Mouse (Mus musculus): ENCODE data around the gene Efcab8. TPM values are rescaled to one million over a fixed set of nuclear protein-coding genes. Genes with fewer than 3 reads are reported as not detected.

Gene Efcab8
- polyA plus RNA-seq (2021) = 0.83 TPM

- no peaks in the 10 kb centered on the region for H3K27me3 ChIP-seq
- DNase-seq (ENCODE audit: low read depth, low spot score) (no peak), ATAC-seq (no peak)
- no peak for TF ChIP-seq CTCF (IDR thresholded peaks at IDR 0.05)
- in situ Hi-C loops (cut with MboI; ENCODE audit: low pct_unique_long_range_greater_than_20kb) = no loop called here
- ChIA-PET POLR2A (no interaction called here), CTCF (no interaction called here)
These were observed at the start of gene Efcab8 for GRCm38 (mm10) chr2:153779394-153779981. TSS of gene Efcab8 (plus strand) at chr2:153779931.

GRCm38 (mm10) chr2:153734033-153734432 is 45.7 kb upstream of the Efcab8 start:
- ATAC-seq = no peak
- POLR2A ChIA-PET = no interaction called here
- in situ Hi-C loops (cut with MboI; ENCODE audit: low pct_unique_long_range_greater_than_20kb) = no loop called here

GRCm38 (mm10) chr2:153740500-153741436 is 39.0 kb upstream of the Efcab8 start, which contains the start of gene Mapre1:
TSS of gene Mapre1 (plus strand) at chr2:153741274.
- DNase-seq (ENCODE audit: low read depth, low spot score) (peak; percentile 80), ATAC-seq (peak; percentile 92)
- in situ Hi-C loops (cut with MboI; ENCODE audit: low pct_unique_long_range_greater_than_20kb) = no loop called here
- ChIA-PET POLR2A (no interaction called here), CTCF (interaction anchor here (1.2 to 2.1 kb wide), 3 partner anchors 9 to 25 kb away, joined by 4 to 5 read pairs (median 4); no protein-coding TSS in a partner anchor)
- TF ChIP-seq CTCF (IDR thresholded peaks at IDR 0.05) = no peak
- H3K27me3 ChIP-seq = no peaks in the 10 kb centered on the region

More at GRCm38 (mm10) chr2:153734033-153734432, 45.7 kb upstream of the Efcab8 start:
- no peak for DNase-seq (ENCODE audit: low read depth, low spot score)
- CTCF ChIA-PET = no interaction called here
- no peak for TF ChIP-seq CTCF (IDR thresholded peaks at IDR 0.05)
- H3K27me3 ChIP-seq = no peaks in the 10 kb centered on the region

GRCm38 (mm10) chr2:153741437-153742065 is 38.2 kb upstream of the Efcab8 start:
- no peaks in the 10 kb centered on the region for H3K27me3 ChIP-seq
- DNase-seq (ENCODE audit: low read depth, low spot score) (no peak), ATAC-seq (peak; percentile 66)
- in situ Hi-C loops (cut with MboI; ENCODE audit: low pct_unique_long_range_greater_than_20kb) = no loop called here
- POLR2A ChIA-PET = interaction anchor here (1.4 kb wide), 1 partner anchor 9 kb away, joined by 4 read pairs; no protein-coding TSS in a partner anchor
- CTCF ChIA-PET = interaction anchor here (0.9 to 1.9 kb wide), 2 partner anchors 11 to 24 kb away, joined by 3 to 4 read pairs; no protein-coding TSS in a partner anchor
- no peak for TF ChIP-seq CTCF (IDR thresholded peaks at IDR 0.05)

- ChIA-PET CTCF (no interaction called here), POLR2A (no interaction called here)
- DNase-seq (ENCODE audit: low read depth, low spot score) (no peak), ATAC-seq (no peak)
- in situ Hi-C loops (cut with MboI; ENCODE audit: low pct_unique_long_range_greater_than_20kb) = no loop called here
- no peaks in the 10 kb centered on the region for H3K27me3 ChIP-seq
- TF ChIP-seq CTCF (IDR thresholded peaks at IDR 0.05) = no peak
These were observed 31.7 kb upstream of the Efcab8 start for GRCm38 (mm10) chr2:153747994-153748393.

GRCm38 (mm10) chr2:153750363-153750762 is 29.4 kb upstream of the Efcab8 start:
- H3K27me3 ChIP-seq = no peaks in the 10 kb centered on the region
- in situ Hi-C loops (cut with MboI; ENCODE audit: low pct_unique_long_range_greater_than_20kb) = no loop called here
- ATAC-seq (no peak), DNase-seq (ENCODE audit: low read depth, low spot score) (no peak)
- ChIA-PET CTCF (no interaction called here), POLR2A (interaction anchor here (0.8 to 1.2 kb wide), 2 partner anchors 8 to 15 kb away, joined by 4 to 6 read pairs; no protein-coding TSS in a partner anchor)
- no peak for TF ChIP-seq CTCF (IDR thresholded peaks at IDR 0.05)

- TF ChIP-seq CTCF (IDR thresholded peaks at IDR 0.05) = no peak
- DNase-seq (ENCODE audit: low read depth, low spot score) (no peak), ATAC-seq (no peak)
- ChIA-PET POLR2A (no interaction called here), CTCF (interaction anchor here (1.3 kb wide), 1 partner anchor 15 kb away, joined by 3 read pairs; no protein-coding TSS in a partner anchor)
- in situ Hi-C loops (cut with MboI; ENCODE audit: low pct_unique_long_range_greater_than_20kb) = no loop called here
- H3K27me3 ChIP-seq = no peaks in the 10 kb centered on the region
These were observed 17.6 kb upstream of the Efcab8 start for GRCm38 (mm10) chr2:153762121-153762520.

GRCm38 (mm10) chr2:153767484-153767883 is 12.2 kb upstream of the Efcab8 start:
- TF ChIP-seq CTCF (IDR thresholded peaks at IDR 0.05) = no peak
- ATAC-seq = no peak
- in situ Hi-C loops (cut with MboI; ENCODE audit: low pct_unique_long_range_greater_than_20kb) = no loop called here
- H3K27me3 ChIP-seq = no peaks in the 10 kb centered on the region
- ChIA-PET CTCF (no interaction called here), POLR2A (no interaction called here)
- DNase-seq (ENCODE audit: low read depth, low spot score) = no peak

GRCm38 (mm10) chr2:153768881-153769280 is 10.8 kb upstream of the Efcab8 start:
- TF ChIP-seq CTCF (IDR thresholded peaks at IDR 0.05) = no peak
- in situ Hi-C loops (cut with MboI; ENCODE audit: low pct_unique_long_range_greater_than_20kb) = no loop called here
- DNase-seq (ENCODE audit: low read depth, low spot score) (no peak), ATAC-seq (no peak)
- POLR2A ChIA-PET = no interaction called here
- no peaks in the 10 kb centered on the region for H3K27me3 ChIP-seq
- CTCF ChIA-PET = interaction anchor here (1.3 kb wide), 1 partner anchor 10 kb away, joined by 3 read pairs; no protein-coding TSS in a partner anchor

GRCm38 (mm10) chr2:153772950-153773349 is 6.8 kb upstream of the Efcab8 start:
- ChIA-PET POLR2A (no interaction called here), CTCF (interaction anchor here (1.1 kb wide), 1 partner anchor 15 kb away, joined by 3 read pairs; no protein-coding TSS in a partner anchor)
- ATAC-seq (no peak), DNase-seq (ENCODE audit: low read depth, low spot score) (no peak)
- TF ChIP-seq CTCF (IDR thresholded peaks at IDR 0.05) = no peak
- in situ Hi-C loops (cut with MboI; ENCODE audit: low pct_unique_long_range_greater_than_20kb) = no loop called here
- H3K27me3 ChIP-seq = no peaks in the 10 kb centered on the region

All from Patski (cell line).